In genomic region chr17:79236244-79236781, GRCm38 (mm10) we compare ENCODE assay signal across 12 mouse cellular contexts.
"Had no signal": no experiment of that assay in that cellular context is flagged by ENCODE, and none has a peak within 500 bp of the region (broad histone marks: within the 10 kb centered on the region; RNA-seq: fewer than 3 reads in every experiment).

No protein-coding gene starts in this region.

- ATAC-seq: midbrain, embryonic 15.5 days had no signal

- DNase-seq: kidney, adult 18-20 months; kidney, adult 9 months; kidney, postnatal 25 days; layer of hippocampus, postnatal 36 days; liver, embryonic 13.5 days; lung, adult 2 months; lung, postnatal 14 days; retina, postnatal 1 day; right cerebral cortex, postnatal 25 days; spleen, adult 18-20 months; thymus, postnatal 4 days had no signal
